Mouse (Mus musculus) layer of hippocampus, postnatal 25 days (tissue): ENCODE measurements around the gene F2rl1. TPM values are rescaled to one million over a fixed set of nuclear protein-coding genes. Genes with fewer than 3 reads are reported as not detected.

ENCODE experiments used
- DNase-seq, 2 experiments: peaks; one replicate each; pipeline ENCODE4 v3.0.0; 2022; ENCODE audit warnings: mixed read lengths in 2 of 2, low spot score in 1 of 2; ENCODE audit errors: extremely low spot score in 1 of 2
- total RNA-seq, 2 experiments: library from RNA; stranded (reverse); gene quantifications; 2 replicates each; pipeline ENCODE4 v1.2.3; 2021

F2rl1 gene
- total RNA-seq, 2 experiments from 2014 or later: 0.12 to 0.22 TPM

DNA sequence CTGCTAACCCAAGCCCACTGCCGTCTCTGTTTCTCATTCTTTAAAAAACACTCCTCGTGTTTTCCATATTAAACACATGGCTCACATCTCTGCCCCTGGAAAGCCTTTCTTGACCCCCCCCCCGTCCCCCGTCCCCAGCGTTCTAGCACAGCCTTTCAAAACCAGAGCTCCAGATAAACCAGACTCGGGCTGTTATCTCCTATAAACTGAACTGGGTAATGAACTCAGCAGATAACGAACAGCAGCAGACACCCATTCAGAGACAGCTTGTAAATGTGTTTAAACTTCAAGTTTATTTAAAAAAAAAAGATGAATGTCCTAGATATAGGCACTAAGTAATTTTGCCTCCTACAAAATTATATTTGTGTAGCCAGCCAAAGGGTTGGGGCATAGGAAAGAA, 49.9 kb downstream of the F2rl1 start:
- DNase-seq: no peak

GRCm38 (mm10) chr13:95474294-95474693, 50.7 kb downstream of the F2rl1 start:
- DNase-seq: no peak

DNA sequence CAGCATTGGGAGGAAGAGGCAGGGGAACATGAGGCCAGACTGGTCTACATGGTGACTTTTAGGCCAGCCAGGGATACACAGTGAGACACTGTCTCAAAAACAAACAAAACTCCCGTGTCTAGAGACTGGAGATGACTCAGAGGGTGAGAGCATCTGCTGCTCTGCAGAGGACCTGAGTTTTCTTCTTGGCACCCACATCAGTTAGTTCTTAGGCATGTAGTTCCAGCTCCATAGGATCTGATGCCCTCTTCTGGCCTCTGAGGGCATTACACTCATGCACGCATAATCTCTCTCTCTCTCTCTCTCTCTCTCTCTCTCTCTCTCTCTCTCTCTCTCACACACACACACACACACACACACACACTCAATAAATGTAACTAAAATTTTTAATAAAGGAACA, 54.1 kb downstream of the F2rl1 start:
- DNase-seq: peak in 1 of 2 experiments; percentile 15

Other genes with a start within 250 kb of the F2rl1 start
- 10 to 100 TPM; 14.1 to 15.1 TPM for gene Zbed3, start 201.6 kb downstream of the F2rl1 start, total RNA-seq
- 10 to 100 TPM; 49.3 TPM for gene Aggf1, start 149.9 kb downstream of the F2rl1 start, total RNA-seq
- 10 to 100 TPM; 19.7 to 23.1 TPM for gene Crhbp, start 80.3 kb downstream of the F2rl1 start, total RNA-seq
- not detected for gene S100z, start 46.5 kb downstream of the F2rl1 start, total RNA-seq
- gene F2r, start 93.3 kb upstream of the F2rl1 start, total RNA-seq: 1 to 10 TPM; 5.4 to 5.8 TPM
- gene F2rl2, start 171.6 kb upstream of the F2rl1 start, total RNA-seq: under 1 TPM; 0.27 to 0.47 TPM